In genomic region chr3:137918172-137918931, GRCm38 (mm10) we compare ENCODE assay signal across 8 mouse cellular contexts. TPM values are rescaled to one million over a fixed set of nuclear protein-coding genes. Genes with fewer than 3 reads are reported as not detected.
DNase-seq lines count a peak whose midpoint lies in the region; ATAC-seq and TF ChIP-seq lines count a peak whose summit lies in the region.

Gene Lamtor3, plus strand, starts transcription at chr3:137918506.

- under 1% methylated on average over 47 of the region's 47 CpGs for WGBS in bone marrow, adult 2 months
- under 1% methylated on average over 47 of the region's 47 CpGs for WGBS in embryonic facial prominence, embryonic 15.5 days
- under 1% methylated on average over 46 of the region's 47 CpGs for WGBS in kidney, embryonic 14.5 days
- under 1% methylated on average over 47 of the region's 47 CpGs for WGBS in limb, embryonic 15.5 days

- ATAC-seq in embryonic facial prominence, embryonic 15.5 days (ENCODE audit: insufficient number of reproducible peaks, low FRiP score, low TSS enrichment, low read depth): peak; percentile 91
- ATAC-seq in kidney, embryonic 14.5 days (ENCODE audit: low FRiP score, low TSS enrichment): peak; percentile 94
- ATAC-seq in limb, embryonic 15.5 days (ENCODE audit: insufficient number of reproducible peaks, low FRiP score, low TSS enrichment, low read depth): peak; percentile 86

- H3K9ac ChIP-seq in embryonic facial prominence, embryonic 15.5 days: peak within 1 kb of the TSS; percentile 78
- peak within 1 kb of the TSS; percentile 76 for H3K9ac ChIP-seq in kidney, embryonic 14.5 days (ENCODE audit: low read depth, low read length)
- peak within 1 kb of the TSS; percentile 71 for H3K9ac ChIP-seq in limb, embryonic 15.5 days

- H3K4me1 ChIP-seq in bone marrow, adult 2 months (ENCODE audit: control insufficient read depth, insufficient read depth, low read length): no peaks in the 10 kb centered on the region; the same call in 1 of the 2 replicates
- peaks cover 18% of the 10 kb centered on the region for H3K4me1 ChIP-seq in embryonic facial prominence, embryonic 15.5 days
- H3K4me1 ChIP-seq in kidney, embryonic 14.5 days (ENCODE audit: control insufficient read depth, insufficient read depth, low read length): peaks cover 6% of the 10 kb centered on the region; the same call in 1 of the 2 replicates
- peaks cover 17% of the 10 kb centered on the region for H3K4me1 ChIP-seq in limb, embryonic 15.5 days

- H3K36me3 ChIP-seq in embryonic facial prominence, embryonic 15.5 days: peaks cover 14% of the 10 kb centered on the region
- H3K36me3 ChIP-seq in kidney, embryonic 14.5 days (ENCODE audit: control insufficient read depth, insufficient read depth, low read length): peaks cover 17% of the 10 kb centered on the region
- H3K36me3 ChIP-seq in limb, embryonic 15.5 days: peaks cover 14% of the 10 kb centered on the region

- DNase-seq in 416B (ENCODE audit: low read depth): peak; percentile 89
- peak; percentile 86 to 88 for DNase-seq in heart, adult 9 months (ENCODE audit: low spot score in 2 of 2)
- DNase-seq in monocyte, adult 2 months (ENCODE audit: low read depth in 1 of 2, low spot score in 2 of 2): peak; percentile 63 to 79
- DNase-seq in spleen, postnatal 36 days (ENCODE audit: low spot score in 2 of 2): peak; percentile 84 to 87

- no peaks in the 10 kb centered on the region for H3K27me3 ChIP-seq in embryonic facial prominence, embryonic 15.5 days
- H3K27me3 ChIP-seq in kidney, embryonic 14.5 days (ENCODE audit: control insufficient read depth, insufficient read depth, low read length): no peaks in the 10 kb centered on the region
- H3K27me3 ChIP-seq in limb, embryonic 15.5 days: no peaks in the 10 kb centered on the region

- peak within 1 kb of the TSS; percentile 78 for H3K27ac ChIP-seq in bone marrow, adult 2 months (ENCODE audit: control insufficient read depth, insufficient read depth, low read depth, low read length, poor library complexity)
- H3K27ac ChIP-seq in embryonic facial prominence, embryonic 15.5 days (replicated peaks): peak within 1 kb of the TSS; percentile 89
- H3K27ac ChIP-seq in kidney, embryonic 14.5 days (ENCODE audit: low read depth, low read length): peak within 1 kb of the TSS; percentile 78
- peak within 1 kb of the TSS; percentile 85 for H3K27ac ChIP-seq in limb, embryonic 15.5 days

- peak within 1 kb of the TSS; percentile 78 for H3K4me2 ChIP-seq in embryonic facial prominence, embryonic 15.5 days (replicated peaks)
- H3K4me2 ChIP-seq in kidney, embryonic 14.5 days (replicated peaks; ENCODE audit: low read depth, low read length): peak within 1 kb of the TSS; percentile 64
- peak within 1 kb of the TSS; percentile 48 for H3K4me2 ChIP-seq in limb, embryonic 15.5 days

- H3K4me3 ChIP-seq in bone marrow, adult 2 months (replicated peaks; ENCODE audit: control insufficient read depth, low read depth, low read length): peak within 1 kb of the TSS; percentile 90
- H3K4me3 ChIP-seq in embryonic facial prominence, embryonic 15.5 days (replicated peaks): peak within 1 kb of the TSS; percentile 91
- H3K4me3 ChIP-seq in kidney, embryonic 14.5 days (ENCODE audit: low read length): peak within 1 kb of the TSS; percentile 83
- H3K4me3 ChIP-seq in limb, embryonic 15.5 days: peak within 1 kb of the TSS; percentile 89

- no peaks in the 10 kb centered on the region for H3K9me3 ChIP-seq in embryonic facial prominence, embryonic 15.5 days (replicated peaks)
- no peaks in the 10 kb centered on the region for H3K9me3 ChIP-seq in kidney, embryonic 14.5 days (ENCODE audit: control insufficient read depth, low read length)
- no peaks in the 10 kb centered on the region for H3K9me3 ChIP-seq in limb, embryonic 15.5 days

- TF ChIP-seq CTCF in bone marrow, adult 2 months (IDR thresholded peaks at IDR 0.05; ENCODE audit: control insufficient read depth, insufficient read depth, low read length): no peak

- peak; percentile 64; the same call in 1 of the 2 replicates for TF ChIP-seq POLR2A in bone marrow, adult 2 months (IDR thresholded peaks at IDR 0.05; ENCODE audit: borderline replicate concordance, control insufficient read depth, low read depth, low read length)

RNA-seq across cellular contexts. Expression of gene Lamtor3, which starts in this region (rescaled TPM):
- polyA plus RNA-seq in bone marrow, adult 2 months (2011; ENCODE audit: insufficient read depth, insufficient read length, low replicate concordance, missing spikeins): 41.6 and 45.1 TPM in 2 replicates
- 110 and 116 TPM in 2 replicates for polyA plus RNA-seq in embryonic facial prominence, embryonic 15.5 days (2015; fragmentation: Nextera tagmentation; extraction: Ambion mirVana)
- polyA plus RNA-seq in kidney, embryonic 14.5 days (2014; fragmentation: Nextera tagmentation; extraction: Ambion mirVana): 111 TPM in 2 replicates
- polyA plus RNA-seq in limb, embryonic 15.5 days (2015; fragmentation: Nextera tagmentation; extraction: Ambion mirVana): 116 TPM in 2 replicates

Comparison
In these comparisons a context has a peak if more than half of its experiments do, and no peak if none do; other contexts are left out.
1. Peak in every context shown above with its lines: DNase-seq, ATAC-seq, H3K4me3 ChIP-seq and H3K27ac ChIP-seq.